Mouse (Mus musculus) testis, adult 2 months (tissue): Measurements from ENCODE around the gene Slc39a11.

ENCODE experiments used
- CTCF ChIP-seq: fragments of 200-500 bp; IDR thresholded peaks from 2 replicates; pipeline ENCODE4 v1.5.1; 2012; ENCODE audit warnings: low read depth, mild to moderate bottlenecking, inconsistent platforms, low read length, moderate library complexity; ENCODE audit not compliant: control insufficient read depth, insufficient read depth, insufficient replicate concordance
- POLR2A ChIP-seq: fragments of 200-500 bp; IDR thresholded peaks from 2 replicates; pipeline ENCODE4 v1.6.1; 2012; ENCODE audit warnings: low read depth, mild to moderate bottlenecking, inconsistent platforms, low read length, moderate library complexity; ENCODE audit not compliant: control insufficient read depth

GRCm38 (mm10) chr11:113500631-113501305 is 149.1 kb downstream of the Slc39a11 start:
- TF ChIP-seq CTCF, result no peak
- TF ChIP-seq POLR2A, result no peak
